Mouse (Mus musculus): ENCODE data around the gene 9930022D16Rik.

The 9930022D16Rik gene

DNA sequence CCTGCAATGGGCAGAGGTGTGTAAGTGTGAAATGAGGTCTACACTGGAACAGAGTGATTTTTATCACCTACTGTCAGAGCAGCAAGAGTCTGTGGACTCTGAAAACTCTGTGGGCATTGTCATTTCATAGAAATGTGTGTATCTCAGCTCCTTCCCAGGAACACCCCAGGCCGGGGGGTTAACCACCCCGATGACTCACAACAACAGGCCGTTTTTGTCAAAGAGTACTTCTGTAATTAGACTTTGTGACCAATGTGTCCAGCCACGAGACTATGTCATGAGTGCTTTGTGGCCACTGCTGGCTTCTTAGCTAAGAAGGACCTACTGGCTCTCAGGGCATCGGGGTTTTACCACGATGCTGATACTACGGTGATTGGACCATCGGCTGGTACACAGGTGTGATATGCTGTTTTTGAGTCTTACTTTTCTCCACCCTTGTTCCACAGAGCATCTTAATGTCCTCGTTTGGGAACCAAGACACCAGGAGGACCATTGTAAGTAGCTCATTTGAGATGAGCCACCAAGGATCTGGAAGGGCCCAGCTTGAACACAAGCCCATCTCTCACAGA lies 3.8 kb downstream of the 9930022D16Rik start:
- DNase-seq: no peak

DNA sequence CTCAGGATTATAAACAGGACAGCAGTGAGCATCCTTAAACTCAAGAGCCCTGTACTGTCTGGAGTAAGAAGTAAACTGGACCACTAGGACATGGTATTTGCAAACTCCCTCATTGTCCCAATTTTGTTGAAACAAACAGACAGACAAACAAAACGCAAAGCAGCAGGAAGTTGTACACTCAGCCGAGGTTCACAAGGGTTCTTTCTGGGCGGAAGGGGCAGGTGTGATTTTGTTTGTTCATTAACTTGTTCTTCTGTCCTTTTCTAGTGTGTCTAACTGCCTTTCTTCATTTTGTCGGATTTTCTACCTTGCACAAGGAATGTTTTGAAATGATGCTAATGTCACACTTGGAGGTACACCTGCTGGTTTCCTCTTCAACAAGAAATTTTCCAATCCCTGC lies 5.7 kb downstream of the 9930022D16Rik start:
- no peak for DNase-seq

DNA sequence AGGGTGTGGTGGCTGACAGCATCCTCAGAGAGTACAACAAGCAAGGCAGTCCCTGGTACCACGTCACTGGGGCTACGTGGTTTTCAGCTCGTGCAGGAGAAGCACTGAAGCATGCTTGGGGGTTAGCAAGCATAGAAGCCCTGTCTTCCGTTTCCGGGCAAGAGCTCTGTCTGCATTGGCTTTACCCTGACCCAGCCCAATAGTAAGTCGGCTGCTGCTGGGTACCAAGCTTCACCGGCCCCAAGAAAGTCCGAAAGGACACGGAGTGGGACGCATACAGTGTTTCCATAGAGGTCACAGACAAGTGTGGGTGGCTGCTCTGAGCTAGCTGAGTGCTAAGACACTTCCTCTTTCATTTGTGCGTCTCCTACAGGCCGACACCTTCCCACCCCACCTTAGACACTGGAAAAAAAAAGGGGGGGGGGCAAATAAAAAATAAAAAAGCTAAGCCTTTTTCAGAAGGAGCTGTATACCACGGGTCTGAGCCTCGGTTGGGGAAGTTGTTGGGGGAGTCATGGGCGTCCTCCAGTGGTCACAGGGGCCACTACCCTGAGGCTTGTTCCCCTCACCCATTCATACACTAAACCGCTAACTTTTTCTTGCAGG lies 6.3 kb downstream of the 9930022D16Rik start:
- DNase-seq: no peak

- DNase-seq: no peak
These were observed 6.8 kb downstream of the 9930022D16Rik start for GRCm38 (mm10) chr11:109420567-109420962.

DNA sequence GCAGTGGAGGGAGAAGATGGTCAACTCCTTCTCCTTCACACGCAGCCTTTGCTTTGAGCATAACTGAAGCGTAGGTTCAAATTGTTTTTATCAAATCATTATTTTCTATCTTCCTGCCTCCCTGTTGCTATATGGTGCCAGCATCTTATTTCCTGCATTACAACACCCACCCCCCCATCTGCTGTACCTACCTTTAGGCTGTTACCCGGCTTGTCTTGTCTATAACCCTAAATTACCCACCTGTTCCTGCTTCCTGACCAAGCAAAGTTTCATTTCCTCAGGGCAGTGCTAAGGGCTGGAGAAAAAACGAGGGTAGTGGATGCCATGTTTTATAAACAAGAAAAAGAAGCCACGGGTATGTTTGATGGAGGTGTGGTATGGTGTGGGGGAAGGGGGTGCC lies 7.5 kb downstream of the 9930022D16Rik start:
- DNase-seq: no peak

GRCm38 (mm10) chr11:109422263-109422662 lies 8.5 kb downstream of the 9930022D16Rik start:
- DNase-seq: no peak

GRCm38 (mm10) chr11:109423294-109423693 lies 9.6 kb downstream of the 9930022D16Rik start:
- DNase-seq: peak in 1 of 2 experiments; percentile 41

DNA sequence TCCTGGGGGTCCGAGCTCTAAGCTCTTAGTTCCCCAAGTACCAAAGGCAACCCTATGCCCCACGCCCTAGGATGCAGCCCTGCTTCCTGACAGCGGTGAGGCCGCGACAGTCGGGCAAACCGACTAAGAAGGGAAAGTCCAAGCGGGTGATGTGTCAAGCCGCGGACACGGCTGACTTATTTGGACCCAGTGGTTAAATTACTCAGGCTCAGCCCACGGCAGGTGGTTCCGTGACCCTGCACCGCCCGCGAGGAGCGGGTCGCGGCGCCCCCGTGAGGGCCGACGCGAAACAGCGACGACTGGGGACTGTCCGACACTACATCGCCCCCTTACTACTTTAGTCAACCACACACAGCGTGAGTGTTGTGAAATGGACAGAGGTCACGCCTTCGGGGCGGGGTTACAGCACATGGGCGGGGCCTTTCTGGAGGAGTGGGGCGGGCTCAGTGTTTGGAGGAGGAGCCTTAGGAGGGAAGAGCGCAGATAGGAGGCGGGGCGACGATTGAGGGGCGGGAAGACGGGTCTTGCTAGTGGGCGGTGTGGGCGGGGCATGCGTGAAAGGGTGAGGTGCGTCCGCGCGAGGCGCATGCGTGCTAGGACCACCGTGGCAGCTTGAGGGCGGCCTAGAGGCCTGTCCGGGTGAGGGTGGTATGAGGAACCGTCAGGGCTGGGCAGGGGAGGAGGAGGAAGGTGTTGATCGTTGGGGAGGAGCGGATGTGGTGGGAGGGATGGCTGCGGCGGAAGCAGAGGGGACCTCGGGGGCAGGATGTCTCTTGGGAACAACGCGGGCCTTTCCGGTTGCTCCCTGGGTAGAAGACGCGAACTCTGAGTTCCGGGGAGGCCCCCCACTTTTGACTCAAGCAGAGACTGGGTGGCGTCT lies 11.9 kb downstream of the 9930022D16Rik start, which contains the start of gene Amz2:
Amz2 (plus strand) TSS at position 555 of the 880 bp plus-strand sequence.
- DNase-seq: peak; percentile 98 to 100

GRCm38 (mm10) chr11:109426272-109426586 lies 12.5 kb downstream of the 9930022D16Rik start:
- no peak for DNase-seq

DNA sequence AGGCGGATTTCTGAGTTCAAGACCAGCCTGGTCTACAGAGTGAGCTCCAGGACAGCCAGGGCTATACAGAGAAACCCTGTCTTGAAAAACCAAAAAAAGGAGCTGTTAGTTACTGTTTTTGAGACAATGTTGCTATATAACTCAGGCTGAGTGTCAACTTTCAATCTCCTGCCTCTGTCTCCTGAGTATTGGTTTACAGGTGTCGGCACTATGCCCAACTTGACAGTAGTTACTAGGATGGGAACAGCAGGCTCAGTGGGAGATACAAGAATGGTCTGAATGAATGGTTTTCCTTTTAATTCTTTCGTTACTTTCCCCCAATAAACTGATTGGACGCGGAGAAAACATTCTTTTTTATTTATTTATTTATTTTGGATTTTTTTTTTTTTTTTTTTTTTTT lies 13.6 kb downstream of the 9930022D16Rik start:
- no peak for DNase-seq

DNA sequence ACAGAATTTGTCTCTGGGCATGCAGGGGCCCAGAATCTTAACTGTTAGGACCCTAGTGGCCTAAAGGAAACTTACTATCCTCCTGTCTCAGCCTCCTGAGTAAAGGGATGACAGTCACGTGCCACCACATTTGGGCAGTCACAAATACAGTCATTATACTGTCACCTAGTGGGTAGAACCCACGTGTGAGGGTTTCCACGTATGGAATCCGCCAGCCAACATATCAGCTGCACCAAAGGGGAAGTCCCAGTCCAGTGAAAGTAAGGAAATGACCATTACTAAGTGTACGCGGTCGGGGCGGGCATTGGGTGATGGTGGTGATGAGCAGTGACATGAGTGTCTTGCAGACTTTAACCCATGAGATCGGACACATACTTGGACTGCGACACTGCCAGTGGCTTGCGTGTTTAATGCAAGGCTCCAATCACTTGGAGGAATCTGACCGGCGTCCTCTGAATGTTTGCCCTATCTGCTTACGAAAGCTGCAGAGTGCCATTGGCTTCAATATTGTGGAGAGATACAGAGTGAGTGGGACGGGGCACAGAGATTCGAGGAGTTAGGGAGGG lies 20.6 kb downstream of the 9930022D16Rik start:
- DNase-seq: no peak

DNA sequence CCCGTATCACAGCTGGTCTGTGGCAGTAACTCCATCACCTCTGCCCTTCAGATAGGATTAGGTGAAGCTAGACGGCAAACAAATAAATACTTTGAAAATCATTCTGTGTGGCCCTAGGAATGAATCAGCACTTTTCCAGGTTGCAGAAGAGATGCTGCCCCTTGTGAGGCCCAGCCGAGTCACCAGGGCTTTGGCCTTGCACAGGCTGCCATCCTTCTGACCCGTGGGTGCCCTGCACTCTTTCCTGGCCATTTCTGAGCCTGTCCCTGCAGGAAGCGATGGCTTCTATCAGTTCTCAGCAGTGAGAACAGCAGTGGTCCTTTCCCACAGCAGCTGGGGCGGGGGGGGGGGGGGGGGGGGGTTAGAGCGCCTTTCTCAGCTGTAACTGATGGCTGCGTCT lies 23.2 kb downstream of the 9930022D16Rik start:
- DNase-seq: no peak

DNA sequence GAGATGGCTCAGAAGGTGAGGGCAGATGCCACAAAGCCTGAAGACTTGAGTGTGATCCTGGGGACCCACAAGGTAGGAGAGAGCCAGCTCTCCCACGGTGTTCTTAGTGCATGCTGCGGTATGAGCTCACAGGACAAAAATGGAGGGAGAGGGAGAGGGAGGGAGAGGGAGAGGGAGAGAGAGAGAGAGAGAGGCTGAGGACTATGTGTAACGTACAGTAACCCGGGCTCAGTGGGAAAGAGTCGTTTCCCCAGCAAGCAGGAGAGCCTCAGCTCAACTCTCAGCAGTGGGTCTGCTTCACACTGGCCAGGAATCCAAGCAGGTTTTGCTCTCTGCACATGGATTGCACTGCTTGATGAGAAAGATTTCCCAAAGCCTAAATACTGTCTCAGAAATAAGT lies 25.5 kb downstream of the 9930022D16Rik start:
- DNase-seq: peak in 1 of 2 experiments; percentile 31

- DNase-seq: peak; percentile 71 to 75
These were observed 26.2 kb downstream of the 9930022D16Rik start for GRCm38 (mm10) chr11:109439829-109440340.

DNA sequence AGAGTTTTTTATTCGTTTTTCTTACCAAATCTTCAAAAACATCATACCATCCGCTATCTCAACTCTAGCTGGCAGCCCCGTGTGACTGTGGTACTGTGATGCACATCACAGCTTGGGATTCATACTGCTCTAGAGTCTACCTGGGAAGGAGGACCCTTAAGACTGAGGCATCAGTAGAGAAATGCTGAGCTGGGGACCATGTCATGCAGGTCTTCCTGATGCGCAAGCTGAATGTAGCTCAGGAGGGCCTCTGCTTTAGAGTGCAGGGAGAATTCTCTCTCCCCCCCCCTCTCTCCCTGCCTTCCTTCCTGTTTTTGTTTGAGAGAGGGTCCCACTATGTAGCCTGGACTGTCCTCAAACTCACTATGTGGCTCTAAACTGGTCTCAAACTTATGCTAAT lies 26.9 kb downstream of the 9930022D16Rik start:
- DNase-seq: no peak

DNA sequence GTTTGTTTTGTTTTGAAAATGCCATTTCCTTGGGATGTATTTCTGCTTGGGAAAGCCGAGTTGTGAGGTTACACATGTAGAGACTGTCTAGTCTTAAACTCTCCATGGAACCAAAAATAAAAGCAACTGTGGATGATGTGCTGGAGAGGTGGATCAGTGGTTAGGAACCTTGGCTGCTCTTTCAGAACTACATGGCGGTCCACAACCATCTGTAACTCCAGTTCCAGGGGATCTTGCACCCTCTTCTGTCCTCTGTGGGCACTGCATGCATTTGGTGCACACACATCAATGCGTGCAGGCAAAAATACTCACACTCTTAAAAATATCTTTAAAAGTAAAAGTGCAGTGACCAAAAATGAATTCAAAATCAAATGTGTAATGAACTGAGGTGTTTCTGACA lies 27.4 kb downstream of the 9930022D16Rik start:
- peak; percentile 32 to 62 for DNase-seq

- no peak for DNase-seq
These were observed 28.5 kb downstream of the 9930022D16Rik start for GRCm38 (mm10) chr11:109442166-109442730.

DNA sequence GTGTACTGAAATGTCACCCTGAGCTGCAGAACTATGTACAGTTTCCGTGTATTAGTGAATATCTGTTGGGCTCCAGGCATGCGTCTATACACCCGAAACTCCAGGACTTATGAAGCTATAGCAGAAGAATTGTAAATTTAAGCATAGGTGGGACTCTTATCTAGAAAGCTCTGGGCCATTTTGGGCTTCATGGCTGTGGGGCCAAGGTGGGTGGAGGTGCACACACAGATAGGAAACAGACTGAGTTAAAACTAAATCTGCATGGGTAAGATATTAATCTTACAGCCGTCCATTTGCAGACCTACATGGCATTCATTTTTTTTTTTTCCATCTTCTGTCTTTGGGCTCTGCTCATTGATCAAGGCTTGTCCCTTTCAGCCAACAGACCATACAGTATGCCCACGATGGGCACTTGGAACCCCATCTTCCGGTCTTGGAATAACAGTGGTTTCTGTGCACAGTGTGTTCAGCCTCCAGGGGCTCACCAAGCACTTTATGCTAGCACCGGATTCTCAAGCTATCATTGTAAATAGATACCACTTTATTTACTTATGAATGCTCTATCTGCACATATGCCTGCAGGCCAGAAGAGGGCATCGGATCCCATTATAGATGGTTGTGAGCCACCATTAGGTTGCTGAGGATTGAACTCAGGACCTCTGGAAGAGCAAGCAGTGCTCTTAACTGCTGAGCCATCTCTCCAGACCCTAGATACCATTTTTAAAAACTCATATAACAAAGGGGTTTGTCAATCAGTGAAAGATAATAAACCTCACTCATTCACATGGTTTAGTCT lies 29.9 kb downstream of the 9930022D16Rik start:
- no peak for DNase-seq

DNA sequence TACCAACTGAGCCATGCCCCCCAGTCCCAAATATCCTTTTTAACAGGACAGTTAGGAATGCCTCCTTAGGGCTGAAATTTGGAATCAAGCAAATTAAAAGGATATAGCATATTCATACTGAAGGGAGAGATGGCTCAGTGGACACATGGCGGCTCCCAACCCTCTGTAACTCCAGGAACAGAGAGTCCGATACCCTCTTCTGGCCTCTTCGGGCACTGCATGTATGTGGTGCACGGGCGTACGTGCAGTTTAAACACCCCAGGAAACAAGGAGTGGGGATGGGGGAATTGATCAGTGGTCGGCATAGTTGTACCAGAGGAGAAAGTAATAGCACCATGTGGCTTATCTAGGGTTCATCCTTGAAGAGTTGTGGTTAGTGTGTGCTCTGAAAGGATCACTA lies 30.9 kb downstream of the 9930022D16Rik start:
- DNase-seq: peak; percentile 44 to 68

DNA sequence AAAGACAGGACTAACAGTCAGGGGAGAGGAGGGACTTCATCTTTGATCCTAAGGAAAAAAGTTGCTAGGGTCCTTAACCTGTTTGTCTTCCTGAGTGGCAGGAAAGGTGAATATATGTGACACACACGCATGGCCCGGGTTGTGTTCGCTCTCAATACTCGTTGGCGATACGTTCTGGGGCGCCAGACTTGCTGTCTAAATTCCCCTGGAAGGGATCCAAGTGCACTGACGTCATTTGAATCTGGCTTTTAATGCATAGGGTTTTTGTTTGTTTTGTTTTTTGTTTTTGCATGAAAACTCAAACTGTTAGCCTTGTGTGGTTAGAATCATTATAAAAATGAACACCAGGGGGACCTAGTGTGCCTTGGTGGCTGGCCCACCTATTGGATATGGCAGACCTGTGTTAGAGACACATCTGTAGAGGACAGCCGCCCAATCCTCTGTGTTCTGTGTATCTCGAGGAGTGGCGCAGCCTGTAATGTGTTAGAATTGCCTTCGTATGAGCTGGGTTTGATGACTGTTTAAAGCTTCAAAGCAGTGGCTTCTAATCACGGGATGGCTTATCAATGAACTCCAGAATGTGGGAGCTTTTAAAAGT lies 31.8 kb downstream of the 9930022D16Rik start:
- DNase-seq: peak in 1 of 2 experiments; percentile 36

DNA sequence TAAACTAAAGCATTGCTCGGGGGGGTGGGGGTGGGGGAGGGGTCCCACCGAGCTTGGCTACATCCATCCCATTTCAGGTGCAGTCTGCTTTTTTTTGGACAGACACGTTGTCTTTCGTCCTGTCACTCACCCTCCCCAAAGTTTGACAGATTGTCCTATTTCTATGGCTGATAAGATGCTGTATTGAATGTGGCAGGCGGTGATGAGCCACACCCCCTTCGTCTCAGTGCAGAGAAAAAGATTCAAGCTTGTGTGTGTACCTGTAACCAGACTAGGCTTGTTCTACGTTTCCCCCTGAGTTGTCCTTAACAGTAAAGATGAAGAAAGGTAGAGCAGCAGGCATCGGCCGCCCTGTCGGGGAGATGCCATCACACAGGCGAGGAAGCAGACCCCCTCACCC lies 37.5 kb downstream of the 9930022D16Rik start:
- no peak for DNase-seq

DNA sequence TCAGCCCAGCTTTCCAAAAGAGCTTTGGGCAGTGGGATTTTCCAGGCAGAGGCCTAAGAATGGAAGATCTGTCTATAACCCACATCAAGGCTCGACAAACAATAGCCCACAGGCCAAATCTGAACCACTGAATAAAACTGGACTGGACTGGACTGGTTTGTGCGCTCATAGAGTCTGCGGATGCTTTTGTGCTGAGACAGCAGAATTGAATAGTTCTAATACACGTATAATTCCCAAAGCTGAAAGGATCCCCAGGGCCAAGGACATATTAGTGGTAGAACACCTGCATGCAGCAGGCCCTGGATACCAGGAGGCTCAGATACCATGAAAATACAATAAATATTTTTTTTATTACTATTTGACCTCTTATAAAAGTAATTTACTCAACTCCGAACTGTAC lies 42.5 kb downstream of the 9930022D16Rik start:
- no peak for DNase-seq
